Mouse (Mus musculus) midbrain, embryonic 14.5 days (tissue): ENCODE results near the gene Ciao1. TPM values are rescaled to one million over a fixed set of nuclear protein-coding genes. Genes with fewer than 3 reads are reported as not detected.

Experiments
- ATAC-seq: fragments of 200-750 bp; cut with Nextera tagmentation; 2 replicates; pipeline ENCODE4 v1.8.0; 2017; ENCODE audit warnings: moderate number of reproducible peaks, moderate library complexity; ENCODE audit not compliant: low FRiP score, low TSS enrichment
- DNase-seq: peaks from one replicate; pipeline ENCODE4 v3.0.0-alpha.2; 2015
- H3K27ac ChIP-seq: fragments of 300-500 bp; sonication (generic); replicated peaks from 2 replicates; pipeline ENCODE4 v1.5.1; 2014; ENCODE audit warnings: mild to moderate bottlenecking, low read depth, low read length, moderate library complexity
- H3K27me3 ChIP-seq: fragments of 300-500 bp; sonication (generic); 2 replicates; pipeline ENCODE4 v1.6.1; 2014; ENCODE audit warnings: low read length, control low read depth, mixed read lengths; ENCODE audit not compliant: control insufficient read depth, insufficient read depth
- H3K36me3 ChIP-seq: fragments of 300-500 bp; sonication (generic); 2 replicates; pipeline ENCODE4 v1.6.1; 2014; ENCODE audit warnings: low read length, control low read depth; ENCODE audit not compliant: control insufficient read depth, insufficient read depth
- H3K4me1 ChIP-seq: fragments of 300-500 bp; sonication (generic); 2 replicates; pipeline ENCODE4 v1.6.1; 2014; ENCODE audit warnings: mild to moderate bottlenecking, antibody characterized with exemption, low read length, control low read depth; ENCODE audit not compliant: control insufficient read depth, insufficient read depth
- H3K4me2 ChIP-seq: fragments of 300-500 bp; sonication (generic); 2 replicates; pipeline ENCODE4 v1.6.1; 2014; ENCODE audit warnings: mild to moderate bottlenecking, low read length, moderate library complexity
- H3K4me3 ChIP-seq: fragments of 300-500 bp; sonication (generic); replicated peaks from 2 replicates; pipeline ENCODE4 v1.5.1; 2014; ENCODE audit warnings: low read depth, low read length
- H3K9ac ChIP-seq: fragments of 300-500 bp; sonication (generic); replicated peaks from 2 replicates; pipeline ENCODE4 v1.6.1; 2014; ENCODE audit warnings: mild to moderate bottlenecking, low read length, moderate library complexity
- H3K9me3 ChIP-seq: fragments of 300-500 bp; sonication (generic); 2 replicates; pipeline ENCODE4 v1.6.1; 2016; ENCODE audit warnings: low read length, control low read depth, mixed read lengths; ENCODE audit not compliant: control insufficient read depth
- WGBS: fragments of 180-500 bp; shearing (Covaris S2); extraction: QIAGEN DNeasy Blood & Tissue Kit; methylation state at CpG from one replicate; pipeline ENCODE4 v1.1.7; 2014; 5-methylcytosine and 5-hydroxymethylcytosine counted together
- polyA plus RNA-seq: library from polyadenylated mRNA; unstranded; fragments of >200 nt; fragmentation: Nextera tagmentation; extraction: Ambion mirVana; gene quantifications from 2 replicates; pipeline ENCODE4 v1.2.1, GENCODE M21; 2014

Ciao1 gene
- polyA plus RNA-seq, 1 experiment from 2014 or later, result 56.4 TPM

GRCm38 (mm10) chr2:127271042-127271515 lies 23.5 kb upstream of the Ciao1 start:
- WGBS, result 12% methylated on average over 8 of the region's 8 CpGs
- peaks cover 14% of the 10 kb centered on the region for H3K4me1 ChIP-seq
- H3K4me2 ChIP-seq, result peak overlapping the region; percentile 80
- H3K36me3 ChIP-seq, result no peaks in the 10 kb centered on the region
- ATAC-seq (no peak), DNase-seq (peak; percentile 50)
- H3K27me3 ChIP-seq, result no peaks in the 10 kb centered on the region
- H3K4me3 ChIP-seq, result peak overlapping the region; percentile 99
- H3K27ac ChIP-seq, result peak overlapping the region; percentile 91
- H3K9me3 ChIP-seq, result no peaks in the 10 kb centered on the region
- peak overlapping the region; percentile 86 for H3K9ac ChIP-seq

- H3K4me3 ChIP-seq, result peak overlapping the region; percentile 99
- H3K9me3 ChIP-seq, result no peaks in the 10 kb centered on the region
- H3K4me1 ChIP-seq, result peaks cover 14% of the 10 kb centered on the region
- no peaks in the 10 kb centered on the region for H3K36me3 ChIP-seq
- H3K27ac ChIP-seq, result peak overlapping the region; percentile 91
- H3K4me2 ChIP-seq, result peak overlapping the region; percentile 80
- peak; percentile 95 for ATAC-seq
- under 1% methylated on average over 74 of the region's 75 CpGs for WGBS
- peak; percentile 93 for DNase-seq
- no peaks in the 10 kb centered on the region for H3K27me3 ChIP-seq
- peak overlapping the region; percentile 86 for H3K9ac ChIP-seq
These were observed 22.9 kb upstream of the Ciao1 start for GRCm38 (mm10) chr2:127270300-127271041.

GRCm38 (mm10) chr2:127269491-127270299 lies 22.1 kb upstream of the Ciao1 start, which contains the start of gene Stard7:
TSS of gene Stard7 (plus strand) at chr2:127270218.
- Histone ChIP-seq H3K9me3 (no peaks in the 10 kb centered on the region), H3K27ac (peak within 1 kb of the TSS; percentile 91), H3K4me1 (peaks cover 12% of the 10 kb centered on the region), H3K4me3 (peak within 1 kb of the TSS; percentile 99), H3K36me3 (no peaks in the 10 kb centered on the region), H3K4me2 (peak within 1 kb of the TSS; percentile 80), H3K27me3 (no peaks in the 10 kb centered on the region), H3K9ac (peak within 1 kb of the TSS; percentile 86)
- peak; percentile 99 for ATAC-seq
- WGBS, result under 1% methylated on average over 49 of the region's 49 CpGs
- peak; percentile 97 for DNase-seq

GRCm38 (mm10) chr2:127267854-127268253 lies 20.2 kb upstream of the Ciao1 start:
- ATAC-seq, result no peak
- DNase-seq, result no peak
- 34% methylated on average over 4 of the region's 4 CpGs for WGBS
- Histone ChIP-seq H3K36me3 (no peaks in the 10 kb centered on the region), H3K27me3 (no peaks in the 10 kb centered on the region), H3K9ac (no peak overlapping the region), H3K27ac (no peak overlapping the region), H3K9me3 (no peaks in the 10 kb centered on the region), H3K4me1 (peaks cover 8% of the 10 kb centered on the region), H3K4me3 (no peak overlapping the region), H3K4me2 (no peak overlapping the region)

GRCm38 (mm10) chr2:127262480-127262879 lies 14.9 kb upstream of the Ciao1 start:
- Histone ChIP-seq H3K36me3 (peaks cover 26% of the 10 kb centered on the region), H3K4me3 (no peak overlapping the region), H3K4me1 (no peaks in the 10 kb centered on the region), H3K27ac (no peak overlapping the region), H3K9me3 (no peaks in the 10 kb centered on the region), H3K9ac (no peak overlapping the region), H3K27me3 (no peaks in the 10 kb centered on the region), H3K4me2 (no peak overlapping the region)
- ATAC-seq (no peak), DNase-seq (no peak)

- 92% methylated on average over 5 of the region's 5 CpGs for WGBS
- DNase-seq (no peak), ATAC-seq (no peak)
- Histone ChIP-seq H3K9me3 (no peaks in the 10 kb centered on the region), H3K9ac (no peak overlapping the region), H3K27ac (no peak overlapping the region), H3K27me3 (no peaks in the 10 kb centered on the region), H3K4me3 (no peak overlapping the region), H3K4me2 (no peak overlapping the region), H3K4me1 (no peaks in the 10 kb centered on the region), H3K36me3 (peaks cover 43% of the 10 kb centered on the region)
These were observed 11.7 kb upstream of the Ciao1 start for GRCm38 (mm10) chr2:127259340-127259739.

GRCm38 (mm10) chr2:127255294-127255693 lies 7.7 kb upstream of the Ciao1 start:
- Histone ChIP-seq H3K27me3 (no peaks in the 10 kb centered on the region), H3K27ac (no peak overlapping the region), H3K36me3 (peaks cover 48% of the 10 kb centered on the region), H3K4me1 (no peaks in the 10 kb centered on the region), H3K9ac (no peak overlapping the region), H3K4me3 (no peak overlapping the region), H3K9me3 (no peaks in the 10 kb centered on the region), H3K4me2 (no peak overlapping the region)
- no peak for ATAC-seq
- DNase-seq, result no peak
- WGBS, result 94% methylated on average over 6 of the region's 6 CpGs

- no peak overlapping the region for H3K4me2 ChIP-seq
- ATAC-seq, result no peak
- no peaks in the 10 kb centered on the region for H3K9me3 ChIP-seq
- WGBS, result 84% methylated on average over 3 of the region's 3 CpGs
- no peak overlapping the region for H3K27ac ChIP-seq
- H3K27me3 ChIP-seq, result no peaks in the 10 kb centered on the region
- H3K4me1 ChIP-seq, result peaks cover 3% of the 10 kb centered on the region; the same call in 1 of the 2 replicates
- no peak overlapping the region for H3K9ac ChIP-seq
- no peak overlapping the region for H3K4me3 ChIP-seq
- peaks cover 44% of the 10 kb centered on the region for H3K36me3 ChIP-seq
- DNase-seq, result no peak
These were observed 7.1 kb upstream of the Ciao1 start for GRCm38 (mm10) chr2:127254604-127255134.
